Mouse (Mus musculus) cerebellum, adult 9-11 months (tissue): ENCODE measurements around the gene Trim62.

Source experiments
- DNase-seq: peaks from one replicate; pipeline ENCODE4 v3.0.0; 2022

Gene Trim62

DNA sequence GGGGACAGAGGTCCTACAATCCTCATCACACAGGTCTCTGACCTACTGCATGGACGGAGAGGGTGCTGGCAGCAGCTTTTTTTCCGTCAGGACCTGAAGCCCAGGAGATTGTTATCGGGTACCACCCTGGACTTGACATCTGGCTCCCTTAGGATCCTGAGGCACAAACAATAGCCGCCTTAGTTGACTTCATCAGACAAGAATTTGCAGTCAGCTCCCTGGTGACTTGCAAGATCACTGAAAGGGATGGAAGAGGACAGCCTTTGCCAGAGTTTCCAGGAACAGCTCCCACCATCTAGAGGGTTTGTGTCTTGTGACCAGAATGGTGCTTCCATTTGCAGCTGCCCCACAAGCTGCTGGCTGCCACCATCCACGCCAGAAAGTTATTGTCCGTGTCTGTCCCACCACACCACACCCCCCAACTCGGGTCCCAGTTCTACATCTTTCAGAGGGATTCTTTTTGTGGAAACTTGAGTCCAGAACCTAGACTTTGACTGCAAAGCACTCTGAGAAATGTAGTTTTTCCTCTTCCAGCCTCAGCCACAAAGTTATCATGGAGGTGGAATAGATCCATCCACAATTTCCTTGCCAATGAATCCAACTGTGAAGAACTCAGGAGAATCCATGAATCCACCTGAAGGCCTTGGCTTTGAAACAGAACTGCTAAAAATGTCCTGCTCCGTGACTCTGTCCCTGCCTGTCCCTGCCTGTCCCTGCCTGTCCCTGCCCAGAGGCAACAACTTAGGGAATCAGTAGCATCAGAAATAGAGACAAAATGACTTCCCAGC lies 27.1 kb downstream of the Trim62 start:
- DNase-seq = peak; percentile 53

DNA sequence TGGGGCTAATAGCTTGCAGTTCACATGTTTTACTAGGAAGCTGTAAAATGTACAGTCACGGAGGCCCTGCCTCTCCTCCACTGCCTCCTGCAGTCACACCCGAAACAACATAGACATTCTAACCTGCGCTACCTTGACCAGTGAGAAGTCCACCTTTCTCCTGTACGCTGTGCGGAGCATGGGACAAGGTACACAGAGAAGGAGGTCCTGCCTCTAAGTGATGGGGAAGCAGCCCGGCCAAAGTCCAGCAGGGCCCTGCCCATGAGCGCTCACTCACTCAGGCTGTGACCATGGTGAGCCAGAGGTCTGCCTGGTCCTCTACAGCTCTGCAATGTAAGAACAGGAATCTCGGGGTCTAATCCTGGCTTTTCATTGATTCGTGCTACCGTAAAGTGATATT lies 28.7 kb downstream of the Trim62 start:
- no peak for DNase-seq

DNA sequence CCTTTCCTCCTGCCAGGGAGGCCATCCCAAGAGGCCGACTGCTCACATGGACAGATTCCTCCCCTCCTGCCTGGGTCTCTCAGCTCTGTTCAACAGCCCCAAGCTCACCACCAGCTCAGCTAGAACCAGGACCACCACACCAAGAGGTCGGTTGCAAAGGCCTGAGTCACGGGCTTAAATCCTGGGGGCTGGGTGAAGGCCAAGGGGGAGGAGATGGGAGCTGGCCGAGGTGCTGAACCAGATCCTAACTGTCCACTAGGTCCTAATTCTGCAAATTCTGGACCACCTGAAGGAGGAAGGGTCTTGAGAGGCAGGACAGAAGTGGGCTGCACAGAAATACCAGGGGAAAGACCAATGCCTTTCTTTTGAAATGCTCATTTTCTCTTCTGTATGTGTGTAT lies 30.4 kb downstream of the Trim62 start:
- no peak for DNase-seq

DNA sequence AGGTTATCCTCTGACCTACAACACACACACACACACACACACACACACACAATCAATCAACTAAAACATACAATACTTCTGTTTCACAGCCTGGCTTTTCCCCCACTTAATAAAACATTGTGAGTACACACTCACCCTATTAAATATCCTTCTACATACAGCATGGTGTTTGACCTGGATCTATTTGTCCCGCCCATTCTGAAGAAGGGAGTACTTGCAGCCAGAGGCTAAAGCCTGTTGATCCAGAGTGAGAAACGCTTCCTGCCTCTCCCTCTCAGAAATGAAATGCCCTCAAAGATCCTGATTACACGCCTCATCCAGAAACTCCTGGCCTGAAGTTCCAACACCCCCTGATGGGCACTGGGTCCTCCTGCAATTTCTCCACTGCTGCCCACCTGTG lies 33.7 kb downstream of the Trim62 start:
- DNase-seq = peak; percentile 4

DNA sequence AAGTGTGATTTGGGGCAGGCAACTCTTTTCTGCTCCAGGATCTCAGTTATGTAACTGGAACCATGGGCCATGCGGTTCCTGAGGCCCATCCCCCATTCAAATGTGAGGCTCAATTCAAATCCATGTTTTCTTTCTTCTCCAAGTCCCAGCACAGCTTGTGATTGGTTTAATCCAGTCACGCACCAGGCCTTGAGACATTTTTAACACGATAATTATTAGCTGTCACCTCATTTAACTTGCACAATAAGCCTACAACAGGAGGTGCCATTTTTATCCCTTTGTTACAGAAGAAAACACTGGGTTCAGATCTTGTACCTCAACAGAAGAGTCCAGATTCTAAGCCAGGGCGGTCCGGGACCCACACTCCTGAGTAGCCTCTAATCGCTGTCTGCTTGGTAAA lies 34.4 kb downstream of the Trim62 start:
- no peak for DNase-seq

DNA sequence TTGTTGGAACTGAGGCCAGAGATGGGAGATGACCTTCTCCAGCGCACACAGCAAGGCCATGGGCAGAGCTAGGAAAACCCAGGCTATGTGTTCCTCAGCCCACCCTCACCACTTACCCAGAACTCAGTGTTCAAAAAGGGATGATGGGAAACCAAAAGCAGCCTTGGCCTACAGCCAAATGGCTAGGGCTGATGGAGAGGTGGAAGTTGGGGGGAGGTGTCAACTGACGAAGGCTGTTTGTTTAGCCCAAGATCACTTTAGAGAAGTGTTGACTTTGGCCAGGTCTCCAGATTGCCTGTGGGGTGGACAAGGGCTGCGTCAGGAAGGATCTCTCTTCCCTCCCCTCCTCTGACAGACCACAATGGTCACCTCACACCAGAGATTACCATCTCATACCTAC lies 34.8 kb downstream of the Trim62 start:
- no peak for DNase-seq

DNA sequence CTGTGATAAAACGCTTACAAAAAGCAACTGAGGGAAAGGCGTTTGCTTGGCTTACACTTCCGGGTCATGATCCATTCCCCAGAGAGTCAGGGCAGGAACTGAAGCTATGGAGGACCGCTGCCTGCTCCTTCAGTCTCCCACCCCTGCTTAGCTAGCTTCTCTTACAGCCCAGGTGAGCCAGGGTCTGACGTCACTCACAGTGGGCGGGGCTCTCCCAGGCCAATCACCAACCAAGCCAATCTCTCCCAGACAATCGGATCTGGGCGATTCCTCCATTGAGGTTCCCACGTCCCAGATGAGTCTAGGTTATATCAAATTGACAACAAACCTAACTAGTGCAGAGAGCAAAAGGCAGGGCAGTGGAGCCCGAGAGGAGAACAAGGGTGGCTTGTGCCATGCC lies 35.7 kb downstream of the Trim62 start:
- DNase-seq = no peak

DNA sequence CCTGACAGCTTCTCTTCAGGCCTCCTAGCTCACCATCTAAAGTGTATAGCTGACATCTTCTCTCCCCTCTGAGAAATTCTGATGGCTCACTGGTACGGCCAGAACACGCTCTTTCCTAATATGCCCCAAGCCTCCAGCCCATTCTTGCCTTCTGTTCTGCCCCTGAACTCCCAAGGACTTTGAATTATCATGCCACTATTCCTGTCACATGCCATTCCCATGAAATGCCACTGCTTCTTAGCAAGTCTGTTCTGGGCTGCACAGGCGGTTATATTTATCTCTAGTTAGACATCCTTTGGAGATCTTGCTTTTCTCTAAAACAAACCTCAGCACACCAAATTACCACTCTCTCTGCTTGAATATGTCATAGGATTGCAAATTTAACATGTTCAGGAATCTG lies 40.2 kb downstream of the Trim62 start:
- DNase-seq = no peak

DNA sequence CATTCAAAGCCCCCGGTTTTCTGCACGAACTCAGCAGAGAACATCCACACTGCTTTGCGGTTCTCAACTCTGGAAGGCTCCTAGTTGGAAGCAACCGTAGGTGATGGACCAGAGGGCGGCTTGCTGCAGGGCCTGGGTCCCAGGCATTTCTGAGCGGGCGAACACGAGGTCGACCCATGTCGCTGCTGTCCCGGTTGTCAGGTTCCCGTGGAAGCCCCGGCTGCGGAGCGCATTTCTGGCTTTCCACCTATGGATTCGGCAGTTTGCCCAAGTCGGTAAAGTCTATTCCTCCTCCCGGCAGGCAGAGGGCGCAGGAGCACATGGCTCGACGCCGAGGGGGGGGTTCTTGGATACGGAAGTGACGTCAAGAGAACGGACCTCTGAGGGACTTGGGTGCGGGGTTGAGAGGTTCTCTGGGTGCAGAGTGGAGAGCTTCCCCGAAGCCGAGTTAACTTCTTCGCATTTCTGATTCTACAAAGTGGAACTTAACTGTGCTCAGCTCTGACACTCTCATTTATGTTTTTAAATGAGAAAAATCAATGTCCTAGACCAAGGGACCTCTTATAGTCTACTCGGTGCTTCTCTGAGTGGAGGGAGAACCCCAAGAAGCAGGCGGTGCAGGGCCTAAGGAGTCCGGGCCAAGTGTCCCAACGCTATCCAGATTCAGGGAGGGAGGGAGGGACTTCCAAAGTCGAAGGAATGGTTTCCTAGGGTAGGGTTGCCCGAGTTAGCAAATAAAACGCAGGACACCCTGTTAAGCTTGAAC lies 41.6 kb downstream of the Trim62 start:
- DNase-seq = peak; percentile 89

DNA sequence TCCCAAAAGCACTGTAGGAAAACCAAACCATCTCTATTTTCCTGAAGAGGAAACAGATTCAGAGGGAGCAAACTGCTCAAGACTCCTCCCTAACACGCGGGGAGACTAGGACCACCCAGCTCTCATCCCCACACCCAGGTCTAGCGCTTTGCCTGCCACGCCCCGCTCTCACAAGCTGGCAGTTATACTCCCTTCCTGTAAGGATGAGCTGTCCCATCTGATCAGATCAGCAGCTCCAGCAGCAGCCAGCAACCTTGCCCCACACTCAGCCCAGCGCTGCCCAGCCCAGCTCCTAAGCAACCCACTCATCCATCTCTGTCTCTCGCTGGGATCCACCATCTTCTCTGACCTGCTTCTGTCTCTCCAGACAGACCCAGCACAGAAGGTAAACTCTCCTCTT lies 49.4 kb downstream of the Trim62 start:
- DNase-seq = no peak

DNA sequence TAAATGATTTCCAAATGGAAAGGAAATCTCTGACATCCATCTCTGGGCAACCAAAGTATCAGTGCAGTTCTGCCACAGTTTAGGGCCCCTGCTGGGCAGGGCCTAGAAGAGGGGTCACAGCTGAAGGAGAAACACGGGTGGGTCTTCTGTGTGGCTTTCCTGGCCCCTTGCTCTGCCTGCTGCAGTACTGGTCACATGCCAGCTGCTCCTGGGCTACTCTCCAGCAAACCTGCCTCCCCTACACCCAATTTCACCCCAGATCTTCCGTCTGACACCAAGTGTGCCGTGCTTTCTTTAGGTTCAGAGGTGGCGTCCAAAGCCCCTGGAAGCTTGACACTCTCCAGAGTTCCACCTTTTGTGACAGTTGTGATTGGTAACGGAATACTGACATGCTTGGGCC lies 52.2 kb downstream of the Trim62 start:
- no peak for DNase-seq

DNA sequence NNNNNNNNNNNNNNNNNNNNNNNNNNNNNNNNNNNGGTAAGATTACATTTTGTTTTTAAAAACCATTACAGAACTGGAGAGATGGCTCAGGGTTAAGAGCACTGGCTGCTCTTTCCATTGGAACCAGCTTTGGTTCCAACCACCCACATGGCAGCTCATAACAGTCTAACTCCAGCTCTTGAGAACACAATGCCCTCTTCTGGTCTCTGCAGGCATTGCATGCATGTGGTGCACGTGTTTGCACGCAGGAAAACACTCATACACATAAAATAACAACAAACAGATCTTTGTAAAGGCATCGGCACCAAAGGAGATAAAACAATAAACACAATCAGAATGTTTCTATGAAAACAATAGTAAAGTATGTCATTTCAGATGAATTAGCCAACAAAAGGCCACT lies 59.0 kb downstream of the Trim62 start:
- DNase-seq = no peak

DNA sequence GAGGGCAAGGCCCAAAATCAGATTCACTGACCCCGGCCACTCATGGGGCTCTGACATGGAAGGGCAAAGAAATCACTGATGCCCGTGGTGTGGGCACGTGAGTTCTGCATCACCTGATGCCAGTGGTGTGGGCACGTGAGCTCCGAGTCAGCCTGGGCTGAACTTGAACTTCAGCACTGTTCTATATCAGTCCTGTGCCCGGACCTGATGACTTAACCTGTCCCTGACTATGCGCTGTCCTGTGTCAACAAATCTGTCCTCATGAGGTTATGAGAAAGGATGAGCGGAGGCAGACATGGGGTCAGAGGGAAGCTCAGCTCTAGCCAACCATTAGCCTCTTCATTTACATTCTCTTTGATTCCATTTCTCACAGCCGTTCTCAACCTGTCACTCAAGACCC lies 63.4 kb downstream of the Trim62 start:
- no peak for DNase-seq

DNA sequence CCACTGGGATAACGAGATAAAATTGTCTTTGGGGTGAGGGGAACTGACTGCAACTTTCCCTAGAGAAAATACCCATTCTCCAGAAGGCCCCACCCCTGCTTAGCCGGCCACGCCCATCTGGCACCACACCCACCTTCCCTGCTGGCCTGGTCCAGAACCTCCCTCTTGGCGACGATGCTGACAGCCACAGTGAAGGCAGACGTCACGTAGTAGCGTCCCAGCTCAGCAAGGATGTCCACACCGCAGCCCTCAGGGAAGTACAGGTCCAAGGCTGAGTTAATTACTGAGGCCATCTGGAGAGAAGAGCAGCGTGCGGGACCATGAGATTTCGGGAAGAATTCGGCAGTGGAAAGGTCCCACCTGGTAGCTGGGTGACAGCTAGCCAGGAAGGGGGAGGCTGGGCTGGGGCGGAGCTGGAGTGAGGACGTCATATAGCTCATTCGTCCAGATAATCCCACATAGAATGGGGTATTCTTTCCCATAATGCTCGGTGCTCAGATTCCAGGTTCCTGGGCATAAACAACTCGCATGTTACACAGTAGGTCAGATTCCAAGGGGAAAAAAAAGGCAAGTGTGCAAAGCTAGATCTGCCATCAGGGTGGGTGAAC lies 64.0 kb downstream of the Trim62 start:
- DNase-seq = no peak

DNA sequence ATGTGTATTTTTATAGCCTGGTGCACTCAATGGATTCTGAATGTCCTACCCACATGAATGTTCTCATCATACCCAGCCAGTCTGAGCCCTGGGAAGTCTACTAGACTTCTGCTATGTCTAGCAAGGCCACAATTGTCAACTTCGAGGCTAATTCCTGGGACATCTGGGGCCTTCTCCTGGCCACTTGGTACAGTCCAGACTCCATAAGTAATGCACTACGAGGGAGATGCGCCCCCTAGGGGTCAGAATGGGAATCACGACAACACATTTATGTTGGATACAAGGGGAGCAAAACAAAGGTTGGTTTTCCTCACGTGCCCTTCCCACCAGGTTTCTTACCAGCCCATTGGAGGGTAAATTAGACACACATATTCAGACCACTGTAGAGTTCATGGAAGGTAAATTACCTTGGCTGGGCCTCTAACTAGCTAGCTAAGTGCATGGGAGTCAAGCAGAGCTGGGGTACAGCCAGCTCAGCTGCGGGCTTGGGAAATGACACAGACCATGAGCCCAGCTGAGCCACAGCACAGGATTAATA lies 64.8 kb downstream of the Trim62 start:
- DNase-seq = peak; percentile 56

DNA sequence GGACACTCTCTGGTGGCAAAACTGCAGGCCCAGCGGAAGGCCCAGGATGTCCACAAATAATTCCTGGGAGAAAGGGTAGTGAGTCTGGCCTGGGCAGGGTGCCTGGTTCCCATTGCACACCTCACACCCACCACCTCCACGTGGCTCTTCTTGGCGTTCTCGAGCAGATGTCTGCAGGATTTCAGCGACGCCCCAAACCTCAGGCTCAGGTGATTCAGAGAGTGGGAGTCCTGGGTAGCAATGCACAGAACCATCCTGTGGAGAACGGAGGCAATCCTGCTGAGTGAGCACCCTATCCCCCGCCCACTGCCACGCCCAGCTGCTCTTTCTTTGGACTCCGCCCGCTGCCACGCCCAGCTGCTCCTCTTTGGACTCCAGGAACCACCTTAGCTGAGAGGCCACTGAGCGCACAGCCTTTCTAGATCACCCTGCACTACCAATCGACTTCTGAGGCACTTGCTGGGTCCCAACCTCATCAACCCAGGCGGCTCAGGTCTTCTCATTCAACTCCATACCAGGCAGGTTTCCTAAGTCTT lies 66.2 kb downstream of the Trim62 start:
- DNase-seq = no peak

DNA sequence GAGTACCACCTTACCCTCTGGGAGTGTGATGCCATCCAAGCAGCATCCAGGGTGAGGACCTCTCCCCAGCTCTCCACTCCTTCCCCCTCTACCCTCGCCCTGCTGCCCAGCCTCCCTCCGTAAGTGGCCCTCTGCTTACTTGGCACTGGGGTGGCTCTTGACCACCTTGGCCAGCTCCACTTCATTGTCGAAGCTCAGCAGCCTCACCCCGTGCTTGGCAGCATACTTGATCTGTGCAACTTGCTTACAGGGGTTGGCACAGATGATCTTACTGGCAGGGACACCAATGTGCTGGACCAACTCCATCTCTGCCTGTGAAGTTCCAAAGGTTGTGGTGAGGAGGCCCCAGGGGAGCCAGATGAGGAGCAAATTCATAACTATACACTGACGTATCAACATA lies 67.1 kb downstream of the Trim62 start:
- no peak for DNase-seq

DNA sequence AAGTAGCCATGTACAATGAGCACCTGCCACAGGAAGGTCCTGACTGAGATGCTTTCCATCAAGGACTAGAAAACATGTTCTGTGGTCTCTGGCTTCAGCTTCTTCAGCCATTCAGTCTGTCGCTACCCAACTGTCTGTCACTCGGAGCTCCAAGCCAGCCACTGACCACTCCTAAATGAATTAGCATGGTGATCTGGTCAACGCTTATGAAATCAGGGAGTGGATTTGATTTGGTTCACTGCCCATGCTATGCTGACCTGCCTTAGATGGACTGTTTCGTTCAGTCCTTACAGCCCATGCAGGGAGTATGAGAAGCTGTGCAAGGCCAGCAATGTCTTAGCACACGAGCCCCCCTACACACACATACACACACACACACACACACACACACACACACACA lies 70.5 kb downstream of the Trim62 start:
- DNase-seq = no peak

DNA sequence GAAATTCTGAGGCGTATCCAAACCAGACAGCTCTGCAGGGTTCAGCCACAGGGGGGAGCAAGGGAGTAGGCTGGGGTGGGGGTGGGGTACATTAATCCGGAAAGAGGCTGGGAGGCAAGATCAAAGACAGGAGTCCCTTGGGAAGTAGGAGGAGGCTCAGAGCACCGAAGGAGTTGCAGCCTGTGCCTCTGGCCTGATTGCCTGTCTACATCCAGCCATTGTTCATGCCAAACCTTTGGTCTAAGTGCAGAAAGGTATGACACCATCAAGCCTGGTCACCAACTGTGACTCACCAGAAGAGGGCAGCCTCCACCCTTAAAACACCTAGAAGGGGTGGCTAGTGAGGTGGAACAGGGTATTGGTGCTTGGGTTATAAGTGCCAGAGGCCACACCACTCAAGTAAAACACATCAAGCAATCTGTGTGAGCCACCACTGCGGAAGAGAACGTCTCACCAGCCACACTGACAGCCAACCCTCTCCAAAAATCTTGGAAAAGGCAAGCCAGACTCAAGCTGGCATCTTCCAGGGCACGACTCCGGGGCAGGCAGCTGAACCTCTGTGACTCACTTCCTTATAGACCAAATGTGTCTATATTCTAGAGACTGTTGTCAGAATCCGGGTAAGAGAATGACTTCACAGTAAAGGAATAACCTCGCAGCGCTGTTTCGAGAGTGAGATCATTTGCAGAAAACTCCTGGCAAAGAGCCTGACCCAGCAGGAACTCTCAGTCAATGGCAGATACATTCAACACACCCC lies 74.0 kb downstream of the Trim62 start:
- peak; percentile 48 for DNase-seq

DNA sequence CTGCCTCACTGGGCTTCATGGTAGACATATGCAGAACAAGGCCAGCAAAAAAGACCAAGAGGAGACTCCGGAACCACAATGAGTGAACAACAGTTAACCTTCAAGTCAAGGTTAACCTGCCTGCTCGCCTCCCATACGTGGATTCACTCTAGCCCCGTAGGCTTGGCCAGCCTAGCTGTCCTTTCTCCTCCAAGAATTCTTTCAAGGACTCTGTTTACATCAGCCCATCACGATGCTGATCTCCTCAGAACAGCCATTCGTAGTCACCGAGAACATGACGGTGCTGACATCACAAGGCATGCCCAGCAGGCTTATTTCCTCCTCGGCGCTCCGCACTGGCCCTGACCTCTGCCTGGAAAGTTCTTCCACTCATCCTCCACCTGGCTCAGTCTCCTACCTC lies 74.8 kb downstream of the Trim62 start:
- no peak for DNase-seq

DNA sequence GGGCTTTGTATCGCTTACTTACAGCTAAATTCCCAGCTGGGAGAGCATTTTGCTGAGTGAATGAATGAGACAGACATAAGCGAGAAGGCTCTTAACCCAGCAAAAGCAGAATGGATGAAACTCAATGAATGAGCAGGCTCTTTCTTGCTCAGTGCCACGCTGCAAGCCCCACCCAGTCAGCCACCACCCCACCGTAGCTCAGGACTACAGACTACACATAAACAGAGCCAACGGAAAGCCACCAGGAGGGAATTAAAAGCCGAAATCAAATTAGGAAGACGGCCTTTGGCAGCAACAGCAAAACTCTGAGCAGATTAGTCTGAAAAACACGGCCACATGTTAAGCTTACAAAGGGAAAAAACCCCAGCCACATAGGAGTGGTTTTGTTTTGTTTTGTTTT lies 75.5 kb downstream of the Trim62 start:
- no peak for DNase-seq

DNA sequence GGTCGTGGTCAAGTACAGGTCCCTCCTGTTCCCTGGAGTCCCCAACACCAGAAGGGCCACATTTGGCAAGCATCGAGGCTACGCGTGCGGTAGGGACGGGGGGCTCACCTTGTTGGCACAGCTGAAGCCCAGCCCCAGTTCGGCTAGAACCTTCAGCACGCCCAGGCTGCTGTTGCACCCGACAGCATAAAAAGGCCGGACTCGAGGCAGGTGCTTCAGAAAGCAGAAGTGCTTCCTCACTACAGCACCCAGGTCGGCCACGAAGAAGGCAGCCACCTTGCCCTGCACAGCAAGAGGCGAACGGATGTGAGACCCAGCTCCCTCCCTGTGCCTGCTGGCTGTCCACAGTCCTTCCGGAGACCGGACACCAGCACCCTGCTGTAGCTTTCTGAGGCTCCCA lies 76.3 kb downstream of the Trim62 start:
- DNase-seq = peak; percentile 57
